Mouse (Mus musculus) liver, embryonic 14.5 days (tissue): ENCODE data around the gene Cby3.

Source experiments
- CTCF ChIP-seq: IDR thresholded peaks from 2 replicates; pipeline ENCODE4 v1.5.1; 2016; ENCODE audit warnings: antibody characterized with exemption, low read depth, control low read depth
- EP300 ChIP-seq: IDR thresholded peaks from 2 replicates; pipeline ENCODE4 v1.6.1; 2016; ENCODE audit warnings: antibody characterized with exemption, low read depth

DNA sequence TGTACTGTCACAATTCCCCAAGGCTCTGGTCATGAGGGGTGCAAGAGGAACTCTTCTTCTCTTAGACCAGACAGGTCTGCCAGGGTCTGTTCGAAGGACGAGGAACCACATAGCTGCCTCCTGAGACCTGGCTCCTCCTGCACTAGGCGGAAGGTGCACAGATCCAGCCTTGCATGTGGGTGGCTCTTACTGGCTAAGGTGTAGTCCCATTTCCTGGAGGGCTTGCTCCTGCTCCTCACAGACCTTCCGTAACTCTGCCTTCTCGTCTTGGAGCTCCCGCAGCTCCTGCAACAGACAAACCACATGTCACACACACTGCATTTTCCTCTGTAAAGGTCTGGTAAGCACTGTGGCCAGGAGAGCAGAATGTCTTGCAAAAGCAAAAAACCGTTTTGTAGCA, 40.5 kb downstream of the Cby3 start:
- TF ChIP-seq CTCF (no peak), EP300 (no peak)
